Mouse (Mus musculus) forelimb bud, embryonic 11.5 days (tissue): ENCODE results near the gene Gm3317.
"Not testable (repeated sequence)": the region's sequence is repeated elsewhere in the genome, so short reads cannot be mapped to it uniquely, and the experiment has no call there.

Experiments used
- DNase-seq: peaks from one replicate; pipeline ENCODE4 v3.0.0-alpha.2; 2012; ENCODE audit warnings: low read depth, low spot score

Gene Gm3317

DNA sequence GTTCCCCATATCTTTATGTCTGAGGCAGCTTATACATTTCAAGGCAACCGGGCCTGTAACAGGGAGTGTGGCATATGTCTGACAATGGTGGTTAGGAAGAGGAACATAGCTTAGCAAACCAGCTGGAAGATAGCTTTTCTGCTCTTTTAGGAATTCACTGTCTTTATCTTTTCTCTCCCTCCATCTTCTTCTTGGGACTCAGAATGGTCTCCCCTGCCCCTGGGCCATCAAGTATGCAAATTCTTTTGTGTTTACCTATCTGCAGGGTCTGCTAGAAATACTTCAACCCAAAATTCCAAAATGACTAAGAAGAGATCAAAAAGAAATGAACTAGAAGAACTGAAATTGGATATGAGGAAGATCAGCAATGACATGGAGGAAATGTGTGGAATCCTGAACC lies at the start of gene Gm3317:
Gene Gm3317 (plus strand): TSS at position 301 of the 400 bp plus-strand sequence.
- DNase-seq = not testable (repeated sequence)

DNA sequence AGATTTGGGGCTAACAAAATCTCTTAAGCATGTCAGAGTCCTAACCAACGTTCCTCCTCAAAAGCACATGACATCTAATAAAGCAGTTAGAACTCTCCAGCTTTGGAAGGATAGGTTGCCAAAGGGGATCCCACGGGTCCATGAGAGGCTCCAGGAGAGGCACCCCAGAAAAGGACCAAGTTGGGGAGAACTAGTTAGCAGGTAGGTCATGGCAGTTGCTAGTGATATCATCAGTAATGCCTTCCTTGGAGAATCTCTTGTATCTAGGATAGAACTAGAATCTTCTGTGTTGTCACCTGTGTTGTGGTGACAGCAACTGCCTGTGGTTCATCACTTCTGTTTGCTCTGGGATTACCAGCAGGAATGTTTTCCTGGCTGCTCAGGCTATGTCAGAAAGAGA lies 33.1 kb upstream of the Gm3317 start, which contains the start of gene Gm8279:
Gene Gm8279 (plus strand): TSS at position 301 of the 400 bp plus-strand sequence.
- DNase-seq = not testable (repeated sequence)

DNA sequence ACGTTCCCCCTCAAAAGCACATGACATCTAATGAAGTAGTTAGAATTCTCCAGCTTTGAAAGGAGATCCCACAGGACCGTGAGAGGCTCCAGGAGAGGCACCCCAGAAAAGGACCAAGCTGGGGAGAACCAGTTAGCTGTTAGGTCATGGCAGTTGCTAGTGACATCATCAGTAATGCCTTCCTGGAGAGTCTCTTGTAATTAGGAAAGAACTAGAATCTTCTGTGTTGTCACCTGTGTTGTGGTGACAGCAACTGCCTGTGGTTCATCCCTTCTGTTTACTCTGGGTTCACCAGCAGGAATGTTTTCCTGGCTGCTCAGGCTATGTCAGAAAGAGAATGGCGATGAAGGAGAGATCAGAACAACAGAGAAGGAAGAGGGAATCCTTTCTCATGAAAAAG lies 21.2 kb downstream of the Gm3317 start, which contains the start of gene Gm8271:
Gene Gm8271 (plus strand): TSS at position 301 of the 400 bp plus-strand sequence.
- not testable (repeated sequence) for DNase-seq
